Mouse (Mus musculus) bone marrow, adult 2 months (tissue): ENCODE data around the gene Dld.

Source experiments
- CTCF ChIP-seq: fragments of 200-500 bp; IDR thresholded peaks from 2 replicates; pipeline ENCODE4 v1.5.1; 2011; ENCODE audit warnings: low read length, control low read depth; ENCODE audit not compliant: control insufficient read depth, insufficient read depth
- POLR2A ChIP-seq: fragments of 200-500 bp; IDR thresholded peaks from 2 replicates; pipeline ENCODE4 v1.6.1; 2011; ENCODE audit warnings: low read depth, mild to moderate bottlenecking, control low read depth, low read length, borderline replicate concordance; ENCODE audit not compliant: control insufficient read depth

- TF ChIP-seq CTCF: no peak
- no peak for TF ChIP-seq POLR2A
Measured at GRCm38 (mm10) chr12:31311671-31312265, 39.5 kb downstream of the Dld start.
